Mouse (Mus musculus) neutrophil, adult 65 days (primary cell): ENCODE results near the gene B4galt2. TPM values are rescaled to one million over a fixed set of nuclear protein-coding genes. Genes with fewer than 3 reads are reported as not detected.

Experiments used
- total RNA-seq: library from RNA; stranded (reverse); gene quantifications from 2 replicates; pipeline ENCODE4 v1.2.4, GENCODE M21; 2023

The B4galt2 gene
- total RNA-seq: 0.18 and 0.38 TPM in 2 replicates

GRCm38 (mm10) chr4:117882701-117883691 lies at the start of gene B4galt2:
B4galt2 (minus strand) TSS chr4:117883487.

GRCm38 (mm10) chr4:117929391-117929881 lies 46.1 kb upstream of the B4galt2 start, which contains the start of gene Artn:
Artn (minus strand) TSS chr4:117929763.

GRCm38 (mm10) chr4:117914591-117915442 lies 31.5 kb upstream of the B4galt2 start, which contains the start of gene Ipo13:
Ipo13 (minus strand) TSS chr4:117914999.

DNA sequence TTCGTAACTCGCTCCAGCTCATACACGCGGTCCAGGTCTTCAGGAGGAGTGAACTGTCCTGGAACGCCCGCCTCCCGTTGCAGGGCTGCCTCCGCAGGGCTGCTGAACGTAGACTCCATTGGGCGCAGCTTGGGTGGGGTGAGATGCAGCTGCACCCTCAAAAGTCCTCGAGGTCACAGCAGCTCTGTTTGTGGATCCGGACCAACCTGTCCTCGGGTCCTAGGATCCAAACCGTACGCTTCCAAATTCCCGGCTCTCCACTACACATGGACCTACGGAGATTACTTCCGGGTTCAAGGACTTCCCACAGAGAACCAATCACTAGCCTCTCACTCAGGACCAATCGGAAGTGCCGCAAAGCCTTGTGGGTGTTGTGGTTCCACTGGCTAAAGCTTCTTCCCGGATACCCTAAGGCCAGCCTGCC lies 8.5 kb upstream of the B4galt2 start, which contains the start of gene Dph2:
Gene Dph2 (minus strand): TSS at position 295 of the 424 bp plus-strand sequence.

GRCm38 (mm10) chr4:117887133-117887532 lies 3.8 kb upstream of the B4galt2 start, which contains the start of gene Atp6v0b:
Atp6v0b (minus strand) TSS chr4:117887333.

GRCm38 (mm10) chr4:117872471-117872886 lies 10.8 kb downstream of the B4galt2 start, which contains the start of gene Ccdc24:
Ccdc24 (minus strand) TSS chr4:117872557.

GRCm38 (mm10) chr4:117834457-117834844 lies 48.8 kb downstream of the B4galt2 start, which contains the start of gene Slc6a9:
Slc6a9 (plus strand) TSS chr4:117834506.

Other genes starting within 250 kb of the B4galt2 start
- 14.9 and 15.7 TPM in 2 replicates for gene Dmap1, start 201.2 kb downstream of the B4galt2 start, total RNA-seq
- not detected in 2 replicates for gene Gm12845, start 159.1 kb downstream of the B4galt2 start, total RNA-seq
- gene Klf17, start 117.8 kb downstream of the B4galt2 start, total RNA-seq: not detected in 2 replicates
- 1.1 and 1.2 TPM in 2 replicates for gene Slc6a9, start 49.0 kb downstream of the B4galt2 start, total RNA-seq
- gene Ccdc24, start 10.9 kb downstream of the B4galt2 start, total RNA-seq: not detected in 2 replicates
- 385 and 476 TPM in 2 replicates for gene Atp6v0b, start 3.8 kb upstream of the B4galt2 start, total RNA-seq
- gene Dph2, start 8.5 kb upstream of the B4galt2 start, total RNA-seq: 1.4 and 2.5 TPM in 2 replicates
- 21.3 and 32.9 TPM in 2 replicates for gene Ipo13, start 31.5 kb upstream of the B4galt2 start, total RNA-seq
- gene Artn, start 46.3 kb upstream of the B4galt2 start, total RNA-seq: not detected in 2 replicates